Mouse (Mus musculus): ENCODE measurements around the gene Scnn1g.

Gene Scnn1g

DNA sequence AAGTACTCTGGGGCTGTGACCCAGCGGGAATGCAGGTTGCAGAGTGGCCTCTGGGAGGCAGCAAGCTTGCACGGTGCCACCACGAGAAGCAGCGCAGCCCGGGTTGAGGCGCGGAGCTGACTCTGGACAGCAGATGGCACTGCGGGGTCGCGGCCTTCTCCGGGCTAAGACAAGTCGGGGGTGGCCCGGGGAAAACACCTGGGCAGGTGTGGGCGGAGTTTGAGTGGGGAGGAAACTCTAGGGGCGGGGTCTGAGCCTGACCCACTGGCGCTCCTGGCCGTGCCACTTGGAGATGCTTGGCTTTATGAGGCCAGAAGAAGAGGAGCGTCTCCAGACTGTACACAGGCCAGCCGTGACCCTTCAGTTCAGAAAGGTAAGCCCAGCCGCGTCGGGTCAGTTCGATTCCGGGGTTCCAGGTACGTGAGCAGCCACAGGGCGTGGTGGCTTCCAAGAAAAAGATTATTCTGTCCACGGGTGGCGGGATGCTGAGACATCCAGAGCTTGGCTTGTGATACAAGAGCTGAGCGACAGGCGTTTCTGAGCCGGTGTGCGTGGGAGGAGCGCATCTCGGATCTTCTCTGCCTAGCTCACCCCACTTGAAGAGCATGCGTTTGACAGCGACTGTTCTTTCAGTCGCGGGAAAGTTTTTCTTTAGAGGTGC lies at the start of gene Scnn1g:
TSS of gene Scnn1g (plus strand) at position 309 of the 661 bp plus-strand sequence.
- peak; percentile 89 for DNase-seq

DNA sequence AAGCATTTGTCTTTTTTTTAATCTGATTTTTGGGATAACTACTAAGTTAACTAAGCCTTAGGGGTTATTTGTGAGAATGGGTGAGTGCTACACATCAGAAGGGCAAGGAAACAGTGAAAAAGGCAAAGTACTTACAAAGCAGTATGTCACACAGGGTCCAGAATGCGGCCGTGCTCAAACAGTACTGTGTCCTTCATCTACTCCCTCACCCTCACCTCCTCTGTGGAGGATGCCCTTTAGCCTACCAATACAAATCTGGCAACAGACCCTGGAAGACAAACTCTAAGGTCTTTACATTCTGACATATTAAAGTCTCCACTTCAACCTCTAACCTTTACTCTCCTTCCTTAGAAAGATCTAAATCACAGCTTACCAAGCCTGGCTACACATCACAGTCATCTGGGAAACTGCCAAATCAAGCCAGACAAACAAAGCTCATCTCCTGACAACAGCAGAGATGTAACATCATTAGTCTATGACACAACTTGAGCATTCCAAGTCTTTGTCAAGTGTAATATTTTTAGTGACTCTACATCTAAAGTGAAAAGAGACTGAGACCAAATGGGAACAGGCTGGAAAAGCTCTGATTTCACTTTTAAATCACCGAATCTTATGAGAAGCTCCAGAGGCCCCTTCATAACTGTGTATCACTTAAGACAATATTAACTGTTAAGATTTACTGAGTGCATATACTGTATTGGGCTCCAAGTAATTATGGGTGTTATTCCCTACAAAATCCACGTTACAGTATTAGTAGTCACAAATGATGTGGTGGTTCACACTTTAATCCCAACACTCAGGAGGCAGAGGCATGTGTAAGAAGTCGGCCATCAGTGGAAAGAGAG lies 48.9 kb upstream of the Scnn1g start:
- DNase-seq: no peak

DNA sequence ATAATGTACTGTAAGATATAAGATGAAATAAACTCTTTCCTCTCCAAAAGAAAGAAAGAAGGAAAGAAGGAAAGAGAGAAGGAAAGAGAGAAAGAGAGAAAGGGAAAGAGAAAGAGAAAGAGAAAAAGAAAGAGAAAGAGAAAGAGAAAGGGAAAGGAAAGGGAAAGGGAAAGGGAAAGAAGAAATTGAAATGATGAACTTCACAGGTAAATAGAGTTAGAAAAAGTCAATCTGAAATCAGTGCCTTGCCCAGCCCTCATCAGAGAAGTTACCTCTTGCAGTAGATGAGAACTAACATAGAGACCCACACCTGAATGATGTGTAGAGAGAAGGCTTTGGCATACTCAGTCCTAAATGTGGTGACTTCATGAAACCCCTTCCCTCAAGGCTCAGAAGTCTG lies 44.9 kb upstream of the Scnn1g start:
- DNase-seq: no peak

DNA sequence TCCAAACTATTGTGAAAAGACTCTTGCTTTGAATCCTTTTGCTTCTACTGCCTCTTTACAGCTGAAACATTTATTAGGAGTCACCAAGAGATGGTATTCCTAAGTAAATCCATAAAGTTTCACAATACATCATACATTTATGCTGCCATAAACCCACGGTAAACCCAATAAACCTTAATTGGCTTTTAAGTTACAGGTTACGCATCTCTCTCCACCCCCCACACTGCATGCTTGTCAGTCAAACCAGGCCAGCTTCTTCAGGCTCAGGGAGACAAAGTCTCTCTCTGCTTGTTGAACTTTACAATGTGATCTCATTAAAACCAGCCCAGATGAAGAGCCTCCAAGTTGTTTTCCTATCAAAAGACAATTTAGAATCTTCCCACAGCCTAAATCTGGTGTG lies 42.5 kb upstream of the Scnn1g start:
- DNase-seq: no peak

DNA sequence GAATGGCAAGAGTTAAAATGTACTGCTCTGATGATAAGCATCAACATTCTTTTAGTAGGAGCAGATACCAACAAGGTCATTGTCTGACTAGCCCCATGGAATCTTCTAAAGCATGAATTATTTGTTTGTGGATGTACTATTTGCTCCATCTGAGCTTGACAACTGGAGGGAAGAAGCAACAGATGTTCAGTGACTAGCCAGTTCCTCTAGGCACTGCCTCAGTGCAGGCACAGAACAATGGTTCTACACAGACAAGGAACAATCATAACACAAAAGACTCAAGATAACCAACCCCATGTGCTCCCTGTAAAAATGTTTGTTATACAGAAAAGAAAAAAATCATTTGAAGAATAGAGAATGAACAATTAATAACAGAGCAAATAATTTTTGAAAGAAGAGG lies 37.1 kb upstream of the Scnn1g start:
- no peak for DNase-seq

DNA sequence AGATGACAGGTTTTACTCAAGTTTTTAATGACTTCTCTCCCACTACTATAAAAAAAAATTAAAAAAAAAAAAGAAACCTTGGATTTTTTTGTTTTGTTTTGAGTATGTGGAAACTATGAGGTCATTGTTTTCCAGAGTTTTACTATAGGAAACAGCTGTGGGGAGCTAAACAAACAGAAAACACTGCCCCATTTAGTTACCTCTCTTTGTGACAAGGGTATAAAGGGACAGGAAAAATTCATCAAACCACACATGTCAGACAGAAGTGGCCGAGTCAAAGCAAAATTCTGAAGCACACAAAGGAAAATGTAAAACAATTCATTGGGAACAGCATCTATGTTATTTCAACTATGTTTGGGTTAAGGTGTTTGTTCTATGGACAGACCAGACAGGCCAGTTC lies 36.7 kb upstream of the Scnn1g start:
- no peak for DNase-seq

DNA sequence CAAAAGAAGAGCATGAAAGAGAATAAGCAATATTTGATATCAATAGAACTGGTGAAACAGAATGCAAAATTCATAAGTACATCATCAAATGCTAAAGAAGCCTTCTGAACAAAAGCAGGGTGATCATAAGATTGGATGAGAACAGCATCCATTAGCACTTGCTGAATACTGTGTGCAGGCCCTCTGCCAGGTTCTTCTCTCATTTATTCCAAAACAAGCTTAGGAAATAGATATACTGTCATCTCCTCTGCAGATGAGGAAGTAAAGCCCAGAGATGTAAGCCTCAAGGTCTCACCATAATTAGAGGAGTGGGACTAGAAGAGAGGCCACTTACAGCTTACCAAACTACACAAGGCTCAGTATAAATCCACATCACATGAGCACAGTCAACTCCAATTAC lies 35.1 kb upstream of the Scnn1g start:
- peak; percentile 25 for DNase-seq

DNA sequence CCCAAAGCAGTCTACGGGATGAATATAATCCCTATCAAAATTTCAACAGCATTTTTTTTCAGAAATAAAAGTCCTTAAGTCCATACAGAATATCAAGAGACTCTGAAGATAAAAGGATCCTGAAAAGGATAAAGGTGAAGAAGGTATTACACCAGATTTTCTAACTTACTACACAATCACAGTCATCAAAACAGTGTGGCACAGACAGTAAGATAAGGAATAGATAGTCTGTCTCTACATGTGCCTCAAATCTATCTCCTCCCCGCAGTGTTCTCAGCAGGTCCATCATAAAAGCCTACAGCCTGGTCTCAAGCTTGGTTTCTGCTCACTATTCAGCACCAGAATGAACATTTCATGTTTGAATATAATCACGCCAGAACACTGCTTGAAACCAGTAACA lies 33.8 kb upstream of the Scnn1g start:
- no peak for DNase-seq

DNA sequence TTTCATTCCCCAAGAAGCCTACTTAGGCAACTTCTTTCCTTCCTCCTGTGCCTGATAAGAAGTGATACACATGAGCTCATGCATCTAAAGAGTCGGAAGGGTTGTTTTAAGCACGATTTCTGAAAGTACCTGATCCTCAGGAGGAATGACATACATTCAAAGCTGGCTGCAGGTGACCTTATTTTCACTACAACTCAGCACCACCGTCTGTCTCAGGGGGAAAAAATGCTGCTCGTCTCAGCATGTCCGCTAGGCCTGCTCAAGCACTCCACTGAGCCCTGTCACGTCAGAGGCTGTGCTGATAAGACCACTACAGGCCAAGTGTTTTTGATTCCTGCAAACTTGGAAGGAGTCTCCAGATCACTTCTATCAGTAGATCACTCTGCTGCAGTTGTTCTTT lies 32.3 kb upstream of the Scnn1g start:
- DNase-seq: no peak

DNA sequence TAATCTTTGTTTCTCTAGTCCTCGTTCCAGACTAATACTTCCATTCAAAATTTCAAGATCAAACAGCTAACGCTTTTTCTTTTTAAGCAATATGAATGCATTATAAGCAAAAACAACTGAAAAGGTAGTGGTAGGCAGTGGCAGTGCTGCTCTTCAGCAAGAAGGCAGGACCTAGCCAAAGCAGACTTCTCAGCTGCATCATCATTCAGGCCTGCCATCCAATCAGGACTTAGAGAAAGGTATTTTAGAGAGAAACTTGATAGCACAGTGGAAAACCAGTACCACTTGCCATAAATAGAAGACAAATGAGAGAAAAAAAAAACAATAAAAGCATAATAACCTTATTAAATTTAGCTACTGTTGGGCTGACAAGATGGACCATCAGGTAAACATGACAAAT lies 29.2 kb upstream of the Scnn1g start:
- DNase-seq: no peak

DNA sequence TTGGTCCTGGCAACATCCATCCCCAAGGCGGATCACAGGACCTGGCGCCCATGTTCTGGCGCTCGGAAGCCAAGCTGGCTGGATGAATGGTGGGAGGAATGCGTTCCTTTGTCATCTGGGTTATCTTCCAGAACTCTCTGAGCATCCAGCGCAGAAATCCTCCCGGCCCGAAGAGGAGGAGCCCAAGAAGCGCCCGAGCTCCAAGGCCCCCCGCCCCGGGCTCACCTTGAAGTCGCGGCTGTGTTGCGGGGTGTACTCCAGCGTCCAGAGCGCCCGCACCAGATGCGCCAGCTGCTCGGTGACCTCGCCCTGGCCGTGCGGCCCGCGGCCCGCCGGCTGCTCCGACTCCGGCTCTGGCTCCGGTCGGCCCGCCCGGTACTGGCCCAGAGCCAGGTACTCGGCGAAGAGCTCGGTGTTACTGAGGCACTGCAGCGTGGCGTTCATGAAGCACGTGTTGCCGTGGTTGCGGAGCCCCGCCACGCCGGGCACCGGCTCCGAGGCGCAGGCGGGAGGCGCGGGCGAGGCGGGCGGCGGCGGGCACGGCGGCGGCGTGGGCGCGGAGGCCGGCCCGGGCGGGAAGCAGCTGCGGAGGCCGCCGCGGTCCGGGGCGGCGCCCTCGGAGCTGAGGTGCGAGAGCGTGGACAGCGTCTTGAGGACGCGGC lies 27.7 kb upstream of the Scnn1g start:
- DNase-seq: peak; percentile 39

DNA sequence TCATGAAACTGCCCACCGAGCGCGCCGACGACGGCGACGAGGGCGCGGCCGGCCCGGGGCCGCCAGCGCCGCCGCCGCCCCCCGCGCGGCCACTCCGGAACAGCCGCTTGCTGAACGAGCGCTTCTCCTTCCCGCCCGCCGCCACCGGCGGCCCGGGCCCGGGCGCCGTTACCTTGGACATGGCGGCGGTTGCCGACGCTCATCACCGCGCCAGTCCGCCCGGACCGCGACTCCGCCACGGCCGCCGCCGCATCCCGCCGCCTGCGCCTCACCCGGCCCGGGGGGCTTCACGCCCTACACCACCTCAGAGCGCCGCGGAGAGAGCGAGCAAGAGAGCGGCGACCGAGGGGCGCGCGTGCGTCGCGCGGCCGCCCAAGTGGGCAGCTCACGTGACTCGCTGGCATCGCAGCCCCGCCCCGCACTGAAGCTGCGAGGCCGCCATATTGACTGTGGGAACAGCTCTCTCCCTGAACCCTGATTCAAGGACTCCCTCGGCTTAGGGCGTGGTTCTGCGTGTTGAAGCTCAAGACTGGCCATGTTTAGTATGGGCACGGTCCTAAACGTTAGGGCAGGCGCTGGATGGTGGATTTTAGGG lies 27.1 kb upstream of the Scnn1g start, which contains the start of gene Usp31:
TSS of gene Usp31 (minus strand) at position 181 of the 595 bp plus-strand sequence.
- DNase-seq: peak; percentile 97

DNA sequence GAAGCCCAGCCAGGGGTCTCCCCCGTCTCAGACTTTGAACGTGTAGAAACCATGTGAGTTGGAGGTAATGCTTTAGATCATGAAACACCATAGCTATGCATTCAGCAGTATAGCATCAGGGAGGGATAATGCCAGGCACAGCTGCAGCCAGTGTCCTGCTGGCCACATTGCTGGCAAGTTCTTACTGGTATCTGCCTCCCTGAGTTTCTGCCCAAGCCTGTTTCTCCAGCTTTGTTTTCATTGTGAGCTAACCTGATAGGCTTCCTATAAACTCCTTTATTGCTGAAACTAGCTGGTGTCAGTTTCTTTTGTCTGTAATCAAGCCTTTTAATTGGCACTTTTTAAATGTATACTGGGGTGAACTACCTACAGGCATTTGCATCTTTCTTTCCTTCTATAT lies 23.1 kb upstream of the Scnn1g start:
- DNase-seq: no peak

DNA sequence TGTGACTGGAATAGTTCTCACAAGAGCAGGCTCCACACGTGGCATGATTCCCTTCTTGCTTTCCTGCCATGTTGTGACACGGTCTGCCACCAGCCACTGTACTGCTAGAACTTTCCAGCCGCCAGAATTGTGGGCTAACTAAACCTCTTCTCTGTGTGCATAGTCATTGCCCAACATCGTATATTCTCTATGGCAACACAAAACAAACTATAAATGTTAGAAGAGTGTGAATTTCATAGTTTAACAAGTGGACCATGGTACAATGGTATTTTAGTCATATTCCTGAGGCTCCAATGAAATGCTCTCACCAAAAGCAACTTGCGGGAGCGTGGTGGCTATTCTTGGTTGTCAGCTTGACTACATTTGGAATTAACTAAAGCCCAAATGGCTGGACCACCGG lies 17.2 kb upstream of the Scnn1g start:
- no peak for DNase-seq

DNA sequence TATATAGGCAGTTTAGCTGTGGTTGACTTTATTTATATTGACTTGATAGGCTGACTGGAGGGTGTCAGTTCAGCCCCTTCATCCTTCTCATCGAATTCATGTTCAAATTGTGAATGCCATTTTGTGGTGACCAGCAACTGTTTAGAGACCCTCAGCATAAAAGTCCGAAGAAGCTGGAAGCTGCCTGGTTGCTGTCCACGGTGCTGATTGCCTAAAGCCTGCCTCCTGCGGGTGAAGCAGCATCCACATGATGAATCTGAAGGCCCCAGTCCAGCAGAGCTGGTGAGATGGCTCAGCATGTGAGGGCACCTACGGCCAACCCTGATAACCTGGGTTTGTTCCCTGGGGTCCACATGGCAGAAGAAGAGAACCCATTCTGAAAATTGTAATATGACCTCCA lies 4.1 kb upstream of the Scnn1g start:
- no peak for DNase-seq

DNA sequence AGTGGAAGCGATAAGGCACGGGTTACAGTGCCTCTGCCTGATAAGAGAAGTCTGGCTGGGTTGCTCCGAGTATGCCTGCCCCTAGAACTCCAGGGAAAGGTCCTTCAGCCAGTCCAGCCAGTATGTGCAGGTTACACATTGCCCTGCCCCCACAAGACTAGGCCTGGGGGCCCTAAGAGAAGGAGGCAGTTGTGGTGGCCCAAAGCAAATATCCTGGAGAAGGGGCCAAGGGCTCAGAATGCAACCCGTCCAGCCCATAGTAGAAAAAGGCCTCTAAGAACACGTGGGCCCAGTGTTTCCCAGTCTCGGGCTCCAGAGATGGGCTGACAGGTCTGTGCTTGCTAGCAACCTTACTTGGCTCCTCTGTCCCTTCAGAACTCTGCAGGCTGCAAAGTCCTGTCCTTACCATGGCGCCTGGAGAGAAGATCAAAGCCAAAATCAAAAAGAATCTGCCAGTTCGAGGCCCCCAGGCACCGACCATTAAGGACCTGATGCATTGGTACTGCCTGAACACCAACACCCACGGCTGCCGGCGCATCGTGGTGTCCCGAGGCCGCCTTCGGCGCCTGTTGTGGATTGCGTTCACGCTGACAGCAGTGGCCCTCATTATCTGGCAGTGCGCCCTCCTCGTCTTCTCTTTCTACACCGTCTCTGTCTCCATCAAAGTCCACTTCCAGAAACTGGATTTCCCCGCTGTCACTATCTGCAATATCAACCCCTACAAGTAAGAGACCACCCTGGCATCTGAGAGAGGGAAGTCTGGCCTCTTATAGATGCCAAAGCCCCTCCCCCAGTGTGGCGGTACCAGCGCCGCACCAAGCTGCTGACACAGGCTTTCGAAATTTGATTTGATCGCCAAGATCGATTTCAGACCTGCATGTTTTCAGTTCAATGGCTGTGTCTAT lies 3.5 kb downstream of the Scnn1g start:
- no peak for DNase-seq

DNA sequence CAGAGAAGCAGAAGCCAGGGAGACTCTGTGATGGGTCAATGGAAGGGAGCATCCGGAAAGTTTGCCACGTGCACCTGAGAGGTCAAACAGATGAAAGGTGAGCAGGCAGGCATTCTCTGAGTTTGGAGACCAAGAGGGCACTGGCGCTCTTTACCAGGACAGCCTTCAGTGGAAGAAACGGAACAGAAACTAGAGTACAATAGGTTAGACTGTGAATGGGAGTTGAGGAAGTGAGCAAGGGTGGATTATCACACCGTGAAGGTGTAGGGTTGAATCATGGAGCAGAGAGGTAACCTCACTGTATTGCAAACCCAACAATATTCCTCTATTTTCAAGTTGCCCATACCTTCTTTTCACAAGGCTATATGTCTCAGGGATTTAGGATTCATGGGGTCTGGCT lies 16.0 kb downstream of the Scnn1g start:
- DNase-seq: no peak

DNA sequence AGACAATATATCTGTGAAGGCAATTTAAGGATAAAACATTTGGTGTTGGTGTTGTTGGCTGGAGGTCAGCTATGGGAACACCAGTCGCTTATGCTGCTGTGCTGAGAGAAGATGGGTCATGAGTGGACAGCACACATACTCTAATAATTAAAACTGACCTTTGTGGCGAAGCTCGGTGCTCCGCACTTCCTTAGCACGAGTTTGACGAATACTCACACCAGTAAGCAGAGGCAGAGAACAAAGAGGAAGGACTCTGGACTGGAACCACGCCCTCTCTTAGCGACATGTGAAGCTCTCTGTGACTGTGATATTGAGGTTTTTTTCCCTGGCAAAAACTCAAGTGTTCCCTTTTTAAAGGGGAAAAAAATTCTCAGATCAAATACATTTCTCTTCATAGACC lies 20.5 kb downstream of the Scnn1g start:
- no peak for DNase-seq

DNA sequence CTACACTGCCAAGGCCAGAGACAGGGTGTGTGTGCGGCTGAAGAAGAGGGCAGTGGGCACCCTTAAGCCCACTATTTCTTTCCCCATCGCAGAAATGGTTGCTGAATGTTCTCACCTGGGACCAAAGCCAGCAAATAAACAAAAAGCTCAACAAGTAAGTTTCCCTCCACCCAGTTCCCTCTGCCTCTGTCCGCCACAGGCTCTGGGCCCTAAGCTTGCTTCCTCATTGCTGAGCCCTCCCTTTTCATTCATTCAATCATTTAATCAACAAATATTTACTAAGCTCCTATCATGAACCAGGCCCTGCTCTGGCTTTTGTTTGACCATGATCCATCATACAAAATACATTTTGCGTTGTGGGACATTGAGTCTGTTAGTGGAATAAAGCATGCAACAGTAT lies 29.0 kb downstream of the Scnn1g start:
- DNase-seq: no peak

DNA sequence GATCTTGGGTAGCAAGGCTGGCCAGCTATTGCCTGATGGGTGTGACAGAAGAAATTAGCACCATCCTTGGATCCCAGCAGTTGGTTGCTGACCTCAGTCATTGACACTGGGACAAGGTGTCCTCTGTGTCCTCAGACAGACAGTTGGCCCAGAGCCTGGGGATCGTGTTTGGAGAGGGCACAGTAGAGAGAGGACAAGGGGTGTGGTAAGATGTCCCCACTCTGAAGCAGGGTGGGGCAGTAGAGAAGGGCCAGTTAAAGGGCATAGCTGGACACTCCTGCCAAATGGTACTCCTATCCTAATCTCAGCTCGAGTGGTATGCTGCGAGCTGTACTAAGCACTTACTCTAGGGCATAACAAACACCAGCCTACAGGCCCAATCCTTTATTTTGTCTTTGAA lies 33.6 kb downstream of the Scnn1g start:
- DNase-seq: no peak

DNA sequence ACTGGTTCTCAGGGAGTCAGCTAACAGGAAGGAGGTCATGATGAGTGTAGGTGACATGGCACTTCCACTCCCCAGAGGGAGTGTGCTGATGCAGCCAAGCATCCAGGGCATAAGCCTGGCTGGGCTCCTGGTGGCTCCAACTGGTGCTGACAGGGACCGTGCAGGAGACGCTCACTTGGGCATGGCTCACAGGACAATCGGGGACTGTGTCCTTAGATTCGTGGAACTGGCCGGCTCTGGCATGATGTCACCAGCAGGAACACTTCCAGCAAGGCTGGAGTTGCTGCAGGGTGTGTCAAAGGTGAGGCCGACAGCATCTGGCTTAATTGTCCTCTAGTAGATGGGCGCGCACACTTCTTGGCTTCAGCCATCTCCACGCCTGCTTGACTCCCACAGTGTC lies 34.7 kb downstream of the Scnn1g start:
- DNase-seq: no peak

DNA sequence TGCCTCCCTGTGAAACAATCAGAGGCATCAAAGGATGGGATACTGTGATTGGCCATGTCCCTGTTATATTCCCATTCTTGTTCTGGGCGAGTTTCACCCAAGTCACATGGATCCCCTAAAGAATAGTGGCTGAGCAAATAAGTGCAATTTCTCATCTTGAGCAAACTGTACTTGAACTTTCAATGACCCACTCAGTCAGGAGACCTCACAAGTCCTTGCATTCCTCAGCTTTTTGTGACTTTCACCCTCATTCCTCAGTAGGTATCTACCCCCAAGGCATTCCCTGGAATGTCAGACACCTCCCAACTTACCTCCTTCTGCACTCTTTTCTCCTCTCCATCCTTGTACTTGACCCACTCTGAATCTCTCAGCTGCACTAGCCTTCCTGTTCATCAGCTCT lies 44.3 kb downstream of the Scnn1g start:
- DNase-seq: no peak

DNA sequence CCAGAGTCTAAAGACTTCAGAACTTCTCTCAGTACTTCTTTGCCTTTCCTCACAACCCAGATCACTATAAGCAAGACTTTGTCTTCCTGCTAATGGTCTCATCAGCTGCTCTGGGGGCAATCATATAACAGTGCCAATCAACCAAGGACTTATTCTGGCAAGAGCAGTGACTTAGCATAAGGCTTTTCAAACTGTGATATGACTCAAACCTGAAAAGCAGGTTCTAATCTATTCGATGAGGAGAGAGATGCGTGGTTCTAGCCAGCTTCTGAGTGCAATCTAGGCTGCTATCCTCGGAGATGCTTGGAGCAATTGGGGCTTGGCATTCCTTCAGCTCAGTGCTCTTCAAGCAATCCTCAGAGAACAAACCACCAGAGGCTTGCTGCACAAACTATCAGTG lies 44.7 kb downstream of the Scnn1g start:
- no peak for DNase-seq
